Mouse (Mus musculus) MEL (cell line): Measurements from ENCODE around the gene Snrnp40.

ENCODE experiments used
- CTCF ChIP-seq, 3 experiments: IDR thresholded peaks in 2 of 3; conservative IDR thresholded peaks in 1 of 3; 2 replicates each; pipeline ENCODE4 v1.5.1; 2011 to 2012; ENCODE audit warnings: low read length in 3 of 3, low read depth in 2 of 3, mild to moderate bottlenecking in 2 of 3, improper control_type of control experiment in 1 of 3, inconsistent platforms in 1 of 3, mixed read lengths in 1 of 3, moderate library complexity in 1 of 3; ENCODE audit not compliant: control insufficient read depth in 1 of 3, insufficient read depth in 1 of 3, poor library complexity in 1 of 3, severe bottlenecking in 1 of 3
- E2F4 ChIP-seq: IDR thresholded peaks from 2 replicates; pipeline ENCODE4 v1.6.1; 2011; ENCODE audit warnings: low read depth, low read length, improper control_type of control experiment, borderline replicate concordance
- ETS1 ChIP-seq: IDR thresholded peaks from 2 replicates; pipeline ENCODE4 v1.6.1; 2012; ENCODE audit warnings: low read depth, mild to moderate bottlenecking, inconsistent platforms, low read length, improper control_type of control experiment, moderate library complexity
- POLR2A ChIP-seq, 2 experiments: IDR thresholded peaks; 2 replicates each; pipeline ENCODE4 v1.6.1; 2011 to 2012; ENCODE audit warnings: low read length in 2 of 2, mild to moderate bottlenecking in 2 of 2, control low read depth in 1 of 2, improper control_type of control experiment in 1 of 2, low read depth in 1 of 2, moderate library complexity in 1 of 2; ENCODE audit not compliant: control insufficient read depth in 1 of 2, insufficient read depth in 1 of 2, poor library complexity in 1 of 2

- TF ChIP-seq POLR2A (IDR thresholded peaks at IDR 0.05; ENCODE audit: control insufficient read depth in 1 of 2, insufficient read depth in 1 of 2, low read depth in 1 of 2, low read length in 2 of 2, poor library complexity in 1 of 2) (no peak), E2F4 (no peak), CTCF (IDR thresholded peaks at IDR 0.05 in 2 of 3, conservative IDR thresholded peaks at IDR 0.05 in 1 of 3; ENCODE audit: control insufficient read depth in 1 of 3, insufficient read depth in 1 of 3, low read depth in 2 of 3, low read length in 3 of 3, poor library complexity in 1 of 3, severe bottlenecking in 1 of 3) (no peak), ETS1 (no peak)
Observed at GRCm38 (mm10) chr4:130323607-130324006, 36.3 kb upstream of the Snrnp40 start.
